Mouse (Mus musculus): ENCODE data around the gene Mdh2.

Gene Mdh2

DNA sequence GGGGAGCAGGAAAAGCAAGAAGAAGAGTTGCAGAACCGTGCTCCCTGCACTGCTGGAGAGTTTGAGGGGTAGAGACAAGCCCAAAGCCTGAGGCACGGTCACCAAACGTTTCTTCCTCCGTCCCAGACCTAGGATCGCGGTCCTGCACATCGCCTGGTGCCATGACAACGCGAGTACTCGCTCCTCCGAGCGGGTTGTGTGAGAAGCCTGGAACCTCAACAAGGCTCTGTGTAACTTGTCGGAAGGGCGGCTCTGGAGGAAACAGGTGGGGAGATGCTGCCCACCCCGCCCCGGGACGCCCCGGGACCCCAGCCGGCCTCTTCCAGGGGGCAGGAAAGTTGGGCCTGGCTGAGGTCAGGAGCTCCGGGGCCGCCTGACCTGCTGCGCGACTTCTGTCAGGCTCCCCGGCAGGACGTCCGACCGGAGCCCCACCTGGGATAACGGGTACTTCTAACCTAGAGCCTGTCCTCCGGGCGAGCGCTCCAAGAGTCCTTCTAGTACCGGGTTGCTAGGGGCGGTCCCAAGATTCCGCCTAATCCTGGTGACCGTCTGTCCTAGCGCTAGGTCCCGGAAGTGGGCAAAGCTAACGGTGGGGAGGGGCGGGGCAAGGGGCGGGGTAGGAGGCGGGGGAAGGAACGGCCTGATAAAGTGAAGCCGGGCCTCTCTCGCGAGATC lies 347 bp upstream of the Mdh2 start, which contains the start of gene Styxl1:
Gene Styxl1 (minus strand): TSS at position 590 of the 675 bp plus-strand sequence.
- DNase-seq: no peak

DNA sequence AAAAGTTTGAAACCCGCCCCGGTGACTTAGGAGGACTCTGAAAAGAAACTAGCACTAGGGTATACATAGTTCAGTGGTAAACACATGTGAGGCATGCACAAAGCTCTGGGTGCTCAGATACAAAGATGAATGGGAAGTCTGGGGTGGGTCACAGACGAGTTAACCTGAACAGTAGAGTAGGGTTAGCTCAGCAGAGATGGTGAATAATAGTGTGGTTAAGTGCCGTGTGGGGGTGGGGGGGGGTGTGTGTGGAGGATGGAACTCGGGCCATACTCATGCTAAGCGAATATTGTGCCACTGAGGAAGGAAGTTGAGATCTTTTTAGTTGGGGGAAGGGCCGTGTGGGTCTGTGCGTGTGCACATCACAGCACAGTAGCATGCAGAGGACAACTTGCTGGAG lies 2.1 kb downstream of the Mdh2 start:
- DNase-seq: no peak

DNA sequence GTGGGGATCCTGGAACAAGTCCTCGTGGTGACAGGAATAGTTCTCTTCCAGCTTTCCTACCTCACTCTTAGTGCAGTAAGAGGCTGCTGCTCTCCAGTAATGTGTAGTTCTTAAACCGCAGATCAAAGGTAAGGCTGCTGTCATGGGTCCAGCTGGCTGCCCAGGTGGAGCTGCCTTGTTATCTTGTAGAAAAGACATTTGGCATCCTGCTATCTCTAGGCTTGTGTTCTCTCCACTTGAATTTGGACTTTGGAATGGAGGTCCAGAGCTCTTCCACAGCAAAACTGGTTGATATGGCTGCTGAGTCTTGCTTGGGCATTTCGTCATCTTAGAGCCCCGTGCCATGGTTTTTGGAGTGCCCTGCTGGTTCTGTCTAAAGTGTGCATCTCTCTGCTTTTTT lies 4.6 kb downstream of the Mdh2 start:
- DNase-seq: no peak

DNA sequence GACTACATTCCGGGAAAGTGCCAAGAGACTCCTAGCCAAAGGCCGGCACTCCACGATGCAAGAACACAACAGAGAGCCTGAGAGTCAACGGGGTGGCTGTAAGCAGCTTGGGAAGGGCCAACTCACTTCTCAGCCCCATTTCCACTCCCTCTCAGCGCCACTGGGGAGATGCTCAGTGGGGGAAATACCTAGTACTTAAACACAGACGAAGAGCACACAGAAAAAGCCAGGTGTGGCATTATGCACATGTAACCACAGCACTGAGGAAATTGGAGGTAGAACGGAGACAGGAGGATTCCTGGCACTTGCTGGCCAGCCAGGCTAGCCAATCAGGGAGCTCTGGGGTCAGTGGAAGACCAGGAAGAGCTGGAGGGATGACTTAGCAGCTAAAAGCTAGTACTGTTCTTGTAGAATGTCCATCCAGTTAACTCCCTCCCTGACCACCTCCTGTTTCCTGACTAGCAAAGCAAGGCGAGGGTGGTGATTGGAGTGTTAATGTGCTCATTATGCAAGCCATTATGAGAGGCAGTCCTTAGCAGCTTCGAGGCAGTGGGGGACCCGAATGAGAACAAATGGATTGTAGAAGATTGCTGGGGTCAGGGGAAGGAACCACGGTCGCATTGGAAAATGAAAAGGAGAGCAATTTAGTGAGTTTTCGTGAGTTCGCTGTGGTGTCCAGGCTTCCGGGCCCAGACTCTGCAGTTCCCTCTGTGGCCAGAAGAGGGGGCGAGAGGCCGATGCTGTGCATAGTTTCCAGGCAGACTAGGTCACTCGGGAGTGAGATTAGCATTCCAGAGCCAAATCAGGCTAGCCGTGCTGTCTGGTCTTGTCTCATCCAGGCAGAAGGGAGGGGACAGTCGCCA lies 15.9 kb downstream of the Mdh2 start:
- peak; percentile 45 to 51 for DNase-seq

DNA sequence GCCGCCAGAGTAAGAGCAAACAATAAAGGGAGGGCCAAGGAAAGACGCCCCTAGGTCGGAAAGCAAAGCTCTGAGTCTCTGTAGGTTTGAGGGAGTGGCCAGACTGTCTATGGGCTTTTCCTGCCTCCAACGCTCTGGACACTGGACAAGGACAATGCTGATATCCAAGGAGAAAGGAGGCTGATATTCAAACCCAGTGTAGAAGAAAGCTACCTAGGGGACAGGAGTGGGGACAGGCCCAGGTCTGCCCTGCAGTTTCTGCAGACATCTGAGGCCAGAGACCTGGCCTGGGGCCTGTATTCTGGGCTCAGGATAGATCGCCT lies 16.5 kb downstream of the Mdh2 start:
- no peak for DNase-seq

DNA sequence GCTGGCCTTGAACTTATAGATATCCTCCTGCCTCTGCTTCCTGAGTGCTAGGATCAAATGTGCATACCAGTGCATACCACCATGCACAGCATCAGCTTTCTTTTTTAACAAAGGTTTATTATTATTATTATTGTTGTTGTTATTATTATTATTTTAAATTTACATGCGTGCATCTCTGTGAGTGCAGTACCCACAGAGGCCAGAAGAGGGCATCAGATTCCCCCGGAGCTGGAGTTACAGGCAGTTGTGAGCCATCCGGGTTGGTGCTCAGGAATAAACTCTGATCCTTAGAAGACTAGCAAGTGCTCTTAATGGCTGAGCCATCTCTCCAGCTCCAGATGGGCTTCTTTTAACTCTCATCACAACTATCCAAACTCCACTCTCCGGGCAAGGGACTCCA lies 21.5 kb downstream of the Mdh2 start:
- DNase-seq: no peak

DNA sequence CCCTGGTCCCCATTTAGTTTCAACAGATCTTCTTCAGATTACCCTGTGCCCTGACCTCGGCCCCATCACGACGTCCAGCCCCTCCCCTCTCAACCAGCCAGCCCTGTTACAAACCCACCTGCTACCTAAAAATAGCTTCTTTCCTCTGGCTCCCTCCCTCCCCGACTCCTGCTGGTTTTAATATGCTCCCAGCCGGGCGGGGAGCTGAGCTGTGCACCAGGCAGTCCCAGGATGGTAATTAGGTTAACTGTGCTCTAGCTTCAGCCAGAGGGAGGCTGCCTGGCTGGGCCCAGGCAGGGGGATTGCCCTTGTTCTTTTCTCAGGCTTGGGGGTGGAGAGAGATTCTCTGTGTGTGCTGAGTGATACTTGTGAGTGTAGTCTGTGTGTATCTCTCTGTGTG lies 22.6 kb downstream of the Mdh2 start:
- no peak for DNase-seq

DNA sequence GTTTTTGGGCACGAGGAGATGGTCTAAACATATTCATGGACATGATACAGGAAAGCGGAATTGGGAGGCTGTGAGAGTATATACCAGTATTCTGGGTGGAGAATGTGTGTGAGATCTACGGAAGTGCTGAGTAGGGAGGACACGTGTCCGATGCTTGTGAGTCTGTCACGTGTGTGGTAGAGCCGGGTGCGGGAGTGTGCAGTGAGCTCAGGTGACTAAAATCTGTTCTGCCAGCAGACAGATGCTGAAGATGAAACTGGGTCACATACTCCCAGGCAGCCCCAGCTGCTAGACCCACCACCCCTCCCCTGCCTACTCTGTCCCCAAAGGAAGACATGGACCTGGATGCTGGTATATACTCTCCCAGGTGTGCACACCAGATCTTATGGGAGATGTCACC lies 24.4 kb downstream of the Mdh2 start:
- no peak for DNase-seq

DNA sequence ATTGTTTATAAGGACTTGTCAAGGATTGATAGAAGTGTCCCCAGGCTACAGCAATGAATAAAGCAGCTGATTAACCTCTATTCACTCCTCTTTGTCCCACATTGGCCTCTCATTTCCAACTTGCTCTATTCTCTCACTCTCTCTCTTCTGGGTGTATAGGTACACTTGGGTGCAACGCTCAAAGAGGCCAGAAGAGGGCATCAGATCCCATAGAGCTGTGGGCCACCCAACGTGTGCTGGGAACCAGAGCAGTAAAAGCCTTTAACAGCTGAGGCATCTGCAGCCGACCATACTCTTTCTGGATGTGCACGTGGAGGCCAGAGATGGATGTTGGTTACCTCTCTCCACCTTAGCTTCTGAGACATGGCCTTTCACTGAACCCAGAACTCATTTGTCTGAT lies 24.9 kb downstream of the Mdh2 start:
- DNase-seq: no peak

DNA sequence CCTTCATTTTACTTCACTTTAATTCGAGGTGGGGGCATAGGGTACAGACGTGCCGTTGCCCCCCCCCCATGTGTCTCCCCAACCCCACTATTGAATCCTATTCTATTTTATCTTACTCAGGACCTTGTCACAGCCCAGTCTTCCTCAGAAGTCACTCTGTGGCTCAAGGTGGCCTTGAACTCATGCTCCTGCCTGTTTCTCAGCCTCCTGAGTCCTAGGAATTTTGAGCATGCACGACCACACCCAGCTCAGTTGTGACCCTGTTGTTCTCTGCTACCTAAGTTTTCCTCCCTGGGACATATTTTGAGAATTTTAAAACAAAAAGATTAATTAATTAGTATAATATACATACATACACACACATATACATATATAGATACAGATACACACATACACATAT lies 25.4 kb downstream of the Mdh2 start:
- DNase-seq: no peak

DNA sequence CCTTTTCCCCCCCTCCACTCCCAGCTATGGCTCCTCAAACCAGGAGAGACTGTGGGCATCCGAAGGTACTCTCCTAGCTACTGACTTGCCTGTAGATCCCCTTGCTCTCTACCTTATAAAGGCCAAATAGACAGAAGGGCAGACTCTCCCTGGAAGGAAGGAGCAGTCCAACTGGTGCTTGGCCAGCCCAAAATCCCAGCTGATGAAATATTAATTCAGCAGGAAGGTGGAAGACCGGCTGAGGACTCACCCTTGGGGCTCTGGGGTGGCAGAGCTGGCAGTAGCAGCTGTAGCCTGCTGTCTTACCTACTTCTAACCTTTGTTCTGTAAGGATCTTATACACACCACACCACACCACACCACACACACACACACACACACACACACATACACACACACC lies 26.5 kb downstream of the Mdh2 start:
- DNase-seq: no peak

DNA sequence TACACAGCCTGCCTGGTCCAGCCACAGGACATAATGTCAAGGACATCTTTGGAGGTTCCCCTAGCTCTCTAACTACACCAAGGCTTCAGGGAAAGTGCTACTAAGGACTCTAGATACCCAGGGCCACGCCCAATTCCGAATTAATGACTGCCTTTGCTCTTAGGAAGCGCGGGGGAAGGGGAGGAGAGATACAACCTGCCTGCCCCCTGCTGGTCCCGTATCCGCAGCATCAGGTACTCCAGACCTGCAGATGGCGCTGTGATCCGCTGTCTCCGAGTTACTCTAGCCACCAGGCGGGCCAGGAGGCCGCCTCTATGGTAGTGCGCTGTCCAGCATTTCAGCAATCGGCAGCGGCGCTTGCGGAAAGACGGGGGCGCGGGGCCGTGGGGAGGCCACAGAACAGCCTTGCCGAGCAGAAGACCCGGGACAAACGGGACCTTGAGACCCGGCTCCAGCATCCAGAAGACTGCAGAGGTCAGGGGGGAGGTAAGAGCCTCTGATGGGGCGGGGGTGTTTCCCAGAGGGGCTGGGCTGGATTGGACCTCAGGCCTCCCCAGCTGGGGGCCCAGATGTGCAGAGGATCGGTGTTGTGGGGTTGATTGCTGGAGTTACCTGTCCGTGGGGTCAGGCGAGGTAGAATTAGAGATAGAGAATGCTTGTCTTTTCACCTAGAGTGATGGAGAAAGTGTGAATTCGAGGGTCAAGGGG lies 28.4 kb downstream of the Mdh2 start, which contains the start of gene Srrm3:
Gene Srrm3 (plus strand): TSS at position 336 of the 708 bp plus-strand sequence.
- DNase-seq: peak; percentile 72 to 78

DNA sequence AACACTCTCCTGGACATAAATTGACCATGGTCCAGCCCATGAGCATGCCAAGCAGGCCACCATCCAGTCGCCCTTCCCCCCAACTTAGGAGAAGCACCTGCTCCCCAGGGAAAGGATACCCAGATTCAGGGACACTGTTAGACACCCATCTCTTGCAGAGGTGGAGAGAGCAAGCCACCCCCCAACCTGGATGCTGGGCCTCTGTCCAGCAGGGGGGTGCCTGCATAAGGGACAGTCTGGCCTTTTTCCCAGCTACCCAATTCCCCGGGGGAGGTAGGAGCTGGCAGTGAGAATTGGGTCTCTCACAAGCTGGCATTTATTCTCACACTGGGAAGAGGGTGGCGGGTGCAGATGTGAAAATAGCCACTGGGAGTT lies 29.0 kb downstream of the Mdh2 start:
- no peak for DNase-seq

DNA sequence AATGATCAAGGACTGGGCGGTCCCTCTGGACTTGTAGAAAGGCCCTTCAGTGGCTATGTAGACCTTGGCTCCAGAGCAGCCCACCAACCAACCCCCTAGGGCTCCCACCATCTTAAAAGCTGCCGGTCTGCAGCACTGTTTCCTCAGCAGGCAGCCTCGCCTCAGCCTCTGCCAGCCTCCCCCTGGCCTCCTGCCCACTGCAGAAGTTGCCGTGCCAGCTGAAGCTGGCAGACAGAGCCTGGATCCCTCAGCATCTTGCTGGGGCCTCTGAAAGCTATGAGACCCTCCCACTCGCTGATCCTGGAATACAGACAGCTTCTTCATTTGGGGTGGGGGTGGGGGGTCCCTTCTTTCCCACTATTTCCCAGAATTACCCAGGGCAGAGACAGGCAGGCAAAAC lies 34.7 kb downstream of the Mdh2 start:
- DNase-seq: no peak

DNA sequence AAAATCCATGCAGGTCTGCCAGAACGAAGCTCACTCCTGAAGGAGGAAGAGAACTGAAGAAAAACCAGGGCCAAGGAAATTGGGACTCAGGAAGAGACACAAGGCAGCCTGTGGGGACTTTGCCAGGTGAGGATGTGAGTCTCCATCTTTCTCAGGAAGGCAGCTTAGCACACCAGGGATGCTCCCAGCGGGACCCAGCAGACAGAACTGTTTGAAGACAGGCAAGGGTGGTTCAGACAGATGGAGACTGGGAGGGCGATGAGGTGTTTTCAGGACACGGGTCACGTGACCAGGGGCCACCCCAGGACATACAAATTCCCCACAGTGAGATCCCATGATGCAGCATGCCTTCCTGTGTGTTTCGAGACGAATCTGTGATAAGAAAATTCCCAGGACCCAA lies 40.2 kb downstream of the Mdh2 start:
- DNase-seq: no peak

DNA sequence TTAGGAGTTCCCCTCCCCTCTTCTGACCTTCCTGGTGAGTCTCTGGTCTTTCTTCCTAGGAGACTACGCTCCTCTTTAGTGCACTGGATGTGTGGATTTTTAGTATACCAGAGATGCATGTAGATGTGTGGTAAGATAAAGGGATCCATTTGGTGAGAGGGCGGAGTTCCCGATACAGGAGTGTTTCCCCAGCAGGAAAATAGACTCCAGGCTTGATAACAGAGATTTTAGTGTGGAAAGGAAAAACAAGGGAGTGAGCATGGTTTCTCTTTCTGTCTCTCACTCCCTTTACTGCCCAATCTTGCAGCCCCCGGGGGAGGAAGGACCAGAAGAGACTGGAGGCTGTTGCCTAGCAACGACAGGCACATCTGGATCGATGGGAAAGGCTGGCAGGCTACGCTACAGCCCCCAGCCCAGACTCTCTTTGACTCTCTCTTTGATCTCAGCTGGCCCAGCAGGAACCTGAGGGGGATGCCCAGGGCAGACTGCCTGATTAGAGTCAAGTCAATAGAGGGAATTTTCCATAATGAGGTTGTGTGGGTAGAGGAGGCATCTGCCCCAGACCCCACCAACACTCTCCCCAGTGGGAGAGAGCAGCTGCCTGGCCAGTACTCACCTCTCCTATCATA lies 44.1 kb downstream of the Mdh2 start:
- DNase-seq: no peak

DNA sequence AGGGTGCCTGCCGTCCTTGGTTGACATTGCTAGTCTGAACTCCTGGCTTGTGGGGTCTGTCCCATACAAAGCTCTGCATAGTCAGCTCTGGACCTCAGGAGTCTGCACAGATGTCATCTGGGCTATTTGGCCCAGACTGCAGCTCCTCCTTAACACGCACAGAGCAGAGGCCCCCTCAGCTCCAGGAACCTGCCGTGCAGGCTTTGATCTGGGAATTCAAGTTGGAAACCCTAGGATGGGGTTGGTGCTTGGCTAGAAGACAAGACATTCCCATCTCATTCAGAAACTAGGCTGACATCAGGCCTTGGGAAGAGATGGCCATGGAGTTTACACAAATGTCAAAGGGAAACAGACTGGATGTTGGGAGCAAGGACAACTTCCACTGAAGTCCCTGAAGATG lies 46.2 kb downstream of the Mdh2 start:
- DNase-seq: no peak

DNA sequence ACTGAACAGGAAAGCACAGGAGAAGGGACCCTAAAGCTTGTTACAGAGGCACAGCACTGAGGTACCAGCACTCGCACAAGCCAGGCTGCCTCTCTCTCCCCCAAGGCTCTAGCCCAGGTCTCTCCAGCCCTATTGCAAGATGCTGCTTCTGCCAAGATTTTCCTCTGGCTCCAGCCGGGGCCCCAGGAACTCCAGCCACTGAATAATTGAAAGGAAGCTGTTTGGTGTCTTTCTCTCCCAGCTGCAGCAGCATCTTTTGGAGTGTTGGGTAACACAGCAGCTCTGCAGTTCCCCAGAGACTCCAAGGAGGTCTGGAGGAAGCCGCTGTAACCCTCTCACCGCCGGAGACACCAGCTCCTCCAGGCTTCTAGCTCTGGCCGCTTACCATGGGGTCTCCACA lies 47.9 kb downstream of the Mdh2 start:
- no peak for DNase-seq

DNA sequence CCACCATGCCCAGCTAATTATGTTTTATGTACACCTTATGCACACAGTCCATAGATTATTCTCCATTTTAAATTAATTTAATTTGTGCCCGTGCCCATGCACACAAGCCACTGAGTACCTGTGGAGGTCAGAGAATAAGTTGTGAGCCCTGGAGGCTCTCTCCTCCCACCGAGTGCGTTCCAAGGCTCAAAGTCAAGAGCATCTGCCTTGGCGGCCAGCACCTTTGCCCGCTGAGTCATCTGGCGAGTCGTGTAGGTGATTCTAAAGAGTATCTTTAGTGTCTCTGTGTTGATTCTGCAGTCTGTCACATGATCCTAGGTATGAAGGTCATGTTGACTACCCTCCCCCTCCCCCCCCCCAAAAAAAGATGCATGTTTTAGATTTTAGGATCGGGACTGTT lies 51.1 kb downstream of the Mdh2 start:
- DNase-seq: no peak

DNA sequence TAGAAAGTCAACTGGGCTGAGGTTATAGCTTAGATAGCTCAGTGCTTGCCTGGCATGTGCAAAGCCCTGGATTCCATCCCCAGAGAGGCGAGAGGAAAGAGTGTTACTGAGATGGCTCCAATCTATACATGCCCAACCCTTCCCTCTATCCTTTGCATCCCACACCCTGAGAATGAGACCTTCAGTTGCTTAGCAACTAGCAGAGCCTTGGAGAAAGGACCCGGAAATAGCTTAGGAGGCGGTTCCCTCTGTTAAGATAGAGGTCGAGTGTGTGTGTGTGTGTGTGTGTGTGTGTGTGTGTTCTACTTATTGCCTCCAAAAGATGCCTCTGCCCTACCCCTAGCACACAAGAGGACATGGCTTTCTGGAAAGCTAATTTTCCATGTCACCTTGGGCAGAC lies 54.4 kb downstream of the Mdh2 start:
- DNase-seq: no peak

DNA sequence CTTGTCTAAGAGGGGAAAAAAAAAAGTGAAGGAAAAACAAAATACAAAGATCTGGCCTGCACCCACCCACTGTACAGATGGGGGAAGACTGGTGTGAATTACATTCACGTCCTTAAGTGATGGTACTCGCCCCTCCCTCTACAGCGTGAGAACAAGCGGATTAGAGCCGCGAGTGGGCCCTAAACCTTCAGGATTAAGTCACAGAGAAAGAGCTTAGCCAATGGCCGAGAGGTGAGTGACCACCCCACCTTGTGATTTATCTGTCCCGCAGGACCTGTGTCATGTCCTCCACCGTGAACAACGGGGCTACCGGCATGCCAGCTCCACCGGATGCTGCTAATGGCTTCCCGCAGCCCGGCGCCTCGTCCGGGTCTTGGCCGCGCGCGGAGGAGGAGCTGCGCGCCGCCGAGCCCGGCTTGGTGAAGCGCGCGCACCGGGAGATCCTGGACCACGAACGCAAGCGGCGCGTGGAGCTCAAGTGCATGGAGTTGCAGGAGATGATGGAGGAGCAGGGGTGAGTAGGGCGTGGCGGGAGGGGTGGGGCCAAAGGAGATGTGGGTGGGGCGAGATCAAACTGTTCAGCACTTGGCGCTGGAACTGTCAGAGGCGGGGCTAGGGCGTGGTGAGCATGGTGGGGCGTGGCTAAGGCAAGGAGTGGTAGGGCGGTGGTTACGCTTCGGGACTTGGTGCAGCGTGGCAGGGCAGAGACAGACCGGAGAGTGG lies 56.6 kb downstream of the Mdh2 start:
- peak; percentile 13 to 30 for DNase-seq

DNA sequence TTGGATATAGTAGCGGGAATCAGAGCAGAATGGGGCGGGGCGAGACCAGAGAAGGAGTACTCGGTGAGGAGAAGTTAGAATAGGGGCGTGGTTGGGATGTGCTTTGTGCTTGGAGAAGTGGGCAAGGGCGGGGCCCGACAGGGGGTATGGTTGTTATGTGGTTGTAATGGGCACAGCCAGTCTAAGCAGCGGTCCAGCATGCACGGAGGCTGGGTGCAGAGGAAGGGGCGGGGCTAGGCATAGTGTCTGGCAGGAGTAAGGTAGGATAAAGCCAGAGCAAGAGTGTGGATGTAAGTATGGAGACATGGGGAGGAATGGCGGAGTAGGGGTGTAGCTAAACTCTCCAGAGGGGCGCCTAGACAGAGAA lies 57.2 kb downstream of the Mdh2 start:
- DNase-seq: no peak

DNA sequence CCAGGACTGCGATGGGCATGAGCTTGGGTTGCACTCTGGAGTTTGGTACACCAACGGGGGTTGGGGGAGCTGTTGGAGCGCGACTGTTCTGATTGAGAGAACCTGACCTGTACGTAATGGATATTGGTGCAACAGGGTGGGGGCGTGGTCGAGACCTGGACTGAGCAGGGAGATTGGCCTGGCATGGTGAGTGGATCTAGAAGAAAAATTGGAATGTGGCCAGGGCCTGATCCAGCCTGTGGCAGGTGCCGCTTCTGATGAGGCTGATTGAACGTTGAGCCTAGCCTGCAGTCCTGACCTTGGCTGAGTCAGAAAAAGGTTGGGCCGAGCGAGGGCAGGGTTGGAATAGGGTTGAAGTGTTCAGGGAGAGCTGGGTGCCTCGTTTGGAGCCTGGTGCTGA lies 57.7 kb downstream of the Mdh2 start:
- no peak for DNase-seq
